Mouse (Mus musculus) Patski (cell line): ENCODE results near the gene Uhrf1bp1. TPM values are rescaled to one million over a fixed set of nuclear protein-coding genes. Genes with fewer than 3 reads are reported as not detected.

Source experiments
- ATAC-seq: fragments of 100-300 bp; one replicate; pipeline ENCODE4 v1.8.0; 2021
- CTCF ChIA-PET: fragments of 350-600 bp; sonication (Branson Sonifier 250); formaldehyde crosslinking; loops from one replicate; lab custom pipeline; 2022; ENCODE audit warnings: inconsistent platforms; lab: Charles Lee
- POLR2A ChIA-PET: fragments of 350-600 bp; sonication (Branson Sonifier 250); formaldehyde crosslinking; loops from one replicate; lab custom pipeline; 2022; ENCODE audit warnings: antibody characterized with exemption, inconsistent platforms; lab: Charles Lee
- DNase-seq: peaks from one replicate; pipeline ENCODE4 v3.0.0-alpha.2; 2011; ENCODE audit warnings: low read depth, low spot score
- H3K27me3 ChIP-seq: fragments of 371-371 bp; one replicate; pipeline ENCODE4 v1.5.1; 2021
- CTCF ChIP-seq: fragments of 100-300 bp; IDR thresholded peaks from one replicate; pipeline ENCODE4 v1.5.1; 2021
- in situ Hi-C: fragments of 300-500 bp; cut with MboI; formaldehyde crosslinking; loops from 3 replicates; pipeline ENCODE4 v1.11.1; 2018; ENCODE audit warnings: low pct_unique_long_range_greater_than_20kb, mixed read lengths
- polyA plus RNA-seq: library from polyadenylated mRNA; unstranded; gene quantifications from one replicate; pipeline ENCODE4 v1.2.3, GENCODE M21; 2021

Uhrf1bp1 gene
- 17.4 TPM for polyA plus RNA-seq

DNA sequence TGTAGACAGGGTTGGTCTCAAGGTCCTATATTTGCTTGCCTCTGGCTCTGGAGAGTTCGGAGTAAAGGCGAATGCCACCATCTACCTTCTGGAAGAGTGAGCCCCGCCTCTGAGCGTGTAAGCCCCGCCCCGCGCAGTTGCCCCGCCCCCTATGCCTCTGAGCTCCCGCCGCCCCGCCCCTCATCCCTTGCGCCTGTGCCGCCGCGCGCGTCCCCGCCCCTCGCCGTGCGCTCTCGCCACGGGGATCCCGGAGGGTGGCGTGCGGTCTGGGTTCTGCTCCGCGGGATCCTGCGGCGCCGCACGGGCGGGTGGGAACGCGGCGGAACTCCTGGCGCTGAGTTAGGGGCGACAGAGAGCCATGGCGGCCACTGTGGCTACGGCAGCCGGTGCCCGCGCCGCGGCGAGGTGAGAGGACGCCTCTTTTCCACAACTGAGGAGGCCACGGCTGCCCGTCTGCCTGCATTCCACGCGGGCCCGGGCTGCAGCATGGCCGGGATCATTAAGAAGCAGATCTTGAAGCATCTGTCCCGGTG lies at the start of gene Uhrf1bp1:
Gene Uhrf1bp1, plus strand, starts transcription at position 177 of the 533 bp plus-strand sequence.
- ATAC-seq = peak; percentile 65
- no peak for TF ChIP-seq CTCF
- ChIA-PET CTCF (no interaction called here), POLR2A (no interaction called here)
- no peak for DNase-seq
- H3K27me3 ChIP-seq = no peaks in the 10 kb centered on the region
- in situ Hi-C loops = no loop called here

DNA sequence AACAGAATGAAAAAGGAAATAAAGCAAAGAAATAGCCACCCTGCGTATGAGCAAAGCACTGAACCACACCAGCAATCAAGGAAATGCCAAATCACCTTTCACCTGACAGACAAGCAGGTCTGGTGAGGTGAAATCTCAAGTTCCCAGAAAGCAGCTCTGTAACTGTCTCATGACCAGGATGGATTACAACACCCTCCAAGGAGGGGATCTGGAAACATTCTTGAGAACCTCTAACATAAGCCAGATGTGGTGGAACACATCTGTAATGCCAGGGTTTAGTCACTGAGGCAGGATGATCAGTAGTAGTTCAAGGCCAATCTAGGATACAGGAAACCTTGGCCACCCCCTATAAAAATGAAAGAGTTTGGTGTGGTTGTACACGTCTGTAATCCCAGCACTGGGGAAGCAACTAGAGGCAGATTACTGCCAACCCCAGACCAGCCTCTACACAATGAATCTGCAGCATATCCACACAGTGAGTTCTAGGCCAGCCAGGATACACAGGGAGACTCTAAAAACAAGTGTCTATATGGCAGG lies 48.6 kb upstream of the Uhrf1bp1 start:
- no peak for ATAC-seq
- in situ Hi-C loops = no loop called here
- no peak for TF ChIP-seq CTCF
- H3K27me3 ChIP-seq = no peaks in the 10 kb centered on the region
- DNase-seq = no peak
- POLR2A ChIA-PET = interaction anchor here (0.5 kb wide), 1 partner anchor 106 kb away, joined by 3 read pairs; no protein-coding TSS in a partner anchor
- CTCF ChIA-PET = no interaction called here

DNA sequence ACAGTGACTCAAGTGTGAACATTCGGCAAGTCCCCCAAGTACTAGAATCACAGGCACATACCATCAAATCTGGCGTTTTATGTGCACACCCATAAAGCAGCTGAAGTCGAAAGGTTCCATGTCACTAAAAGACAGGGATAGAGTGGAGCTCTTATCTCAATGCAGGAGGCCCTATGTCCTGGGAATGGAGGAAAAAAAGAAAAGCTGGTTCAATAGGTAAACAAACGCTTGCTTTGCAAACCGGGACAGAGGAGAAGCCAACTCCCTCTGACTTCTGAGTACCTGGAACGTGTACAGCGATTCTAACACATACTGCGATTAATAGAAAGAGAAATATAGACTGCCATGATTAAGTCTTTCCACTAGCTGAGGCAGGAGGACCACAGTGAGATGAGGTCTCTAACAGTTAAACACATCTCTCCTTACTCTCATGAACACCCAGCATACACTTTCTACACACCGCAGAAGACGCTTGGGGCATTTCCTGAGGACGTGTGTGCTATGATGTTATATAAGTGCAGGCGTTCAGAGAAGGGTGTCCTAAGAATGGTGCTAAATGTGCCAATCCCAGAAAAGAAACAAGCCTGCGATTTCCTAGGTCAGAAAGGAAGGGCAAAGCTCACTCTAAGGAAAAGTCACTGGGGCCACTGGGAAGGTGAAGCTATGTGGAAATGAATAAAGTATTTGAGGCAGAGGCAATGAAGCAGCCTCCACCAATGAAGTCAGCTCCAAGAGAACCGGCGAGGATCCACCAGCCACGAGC lies 45.5 kb upstream of the Uhrf1bp1 start:
- ChIA-PET POLR2A (interaction anchor here (0.5 to 1.6 kb wide), 2 partner anchors 9 to 1354 kb away, joined by 6 read pairs; partner anchors contain the start of gene D17Wsu92e), CTCF (interaction anchor here (1.0 to 1.6 kb wide), 4 partner anchors 9 to 33 kb away, joined by 3 to 7 read pairs (median 3); no protein-coding TSS in a partner anchor)
- DNase-seq (no peak), ATAC-seq (no peak)
- no peaks in the 10 kb centered on the region for H3K27me3 ChIP-seq
- TF ChIP-seq CTCF = no peak
- in situ Hi-C loops = no loop called here

DNA sequence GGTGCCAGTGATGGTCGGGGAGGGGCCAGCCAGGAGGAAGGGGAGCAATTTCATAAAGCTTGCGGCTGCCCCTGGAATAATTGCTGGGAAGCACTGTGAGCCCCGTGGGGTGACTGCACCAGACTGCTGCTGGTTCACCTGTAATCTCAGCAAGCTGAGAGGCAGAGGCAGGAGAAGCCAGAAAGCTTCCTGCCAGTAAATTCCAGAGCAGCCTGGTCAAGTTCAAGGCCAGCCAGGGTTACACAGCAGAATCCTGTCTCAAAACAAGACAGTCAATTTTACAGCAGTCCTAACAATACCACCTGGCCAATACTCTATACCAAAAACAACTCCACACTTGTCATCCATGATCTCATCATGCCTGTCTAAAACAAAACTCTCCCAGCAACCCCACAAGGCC lies 44.3 kb upstream of the Uhrf1bp1 start:
- CTCF ChIA-PET = interaction anchor here (1.6 kb wide), 1 partner anchor 20 kb away, joined by 3 read pairs; no protein-coding TSS in a partner anchor
- POLR2A ChIA-PET = no interaction called here
- in situ Hi-C loops = no loop called here
- H3K27me3 ChIP-seq = no peaks in the 10 kb centered on the region
- no peak for ATAC-seq
- no peak for DNase-seq
- TF ChIP-seq CTCF = no peak

DNA sequence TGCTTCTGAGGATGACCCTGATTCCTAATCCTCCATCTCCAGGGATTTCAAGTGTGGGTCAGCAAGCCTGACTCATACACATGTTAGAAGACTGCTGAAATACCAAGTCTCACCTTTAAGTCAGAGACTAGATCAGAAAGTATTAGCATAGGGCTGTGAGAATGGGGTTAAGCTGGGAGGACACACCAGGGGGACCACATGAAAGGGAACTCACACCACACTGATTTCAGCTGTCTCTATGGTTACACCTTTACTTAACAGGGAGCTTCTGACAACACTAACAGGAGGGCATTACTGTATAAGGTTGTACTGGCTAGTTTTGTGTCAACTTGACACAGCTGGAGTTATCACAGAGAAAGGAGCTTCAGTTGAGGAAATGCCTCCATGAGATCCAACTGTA lies 41.6 kb upstream of the Uhrf1bp1 start:
- POLR2A ChIA-PET = no interaction called here
- H3K27me3 ChIP-seq = no peaks in the 10 kb centered on the region
- in situ Hi-C loops = no loop called here
- DNase-seq (no peak), ATAC-seq (no peak)
- CTCF ChIA-PET = no interaction called here
- TF ChIP-seq CTCF = no peak

DNA sequence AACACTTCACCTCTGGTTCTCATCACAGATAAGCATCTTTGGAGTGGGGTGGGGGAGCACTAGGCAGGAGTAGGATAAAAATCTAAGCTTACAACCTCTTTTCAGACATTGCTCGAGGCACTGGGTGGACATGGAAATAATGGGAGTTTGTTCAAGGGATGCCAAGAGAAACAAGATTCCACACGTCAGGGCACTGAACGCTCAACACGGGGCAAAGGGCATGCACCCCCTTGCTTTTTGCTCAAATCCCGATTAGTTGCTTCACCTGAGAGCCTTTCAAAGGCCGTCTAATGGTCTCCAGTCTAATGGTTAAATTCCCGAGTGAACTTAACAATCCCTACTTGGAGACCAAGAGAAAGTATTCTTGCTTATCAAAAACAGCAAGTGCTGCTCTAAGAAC lies 37.2 kb upstream of the Uhrf1bp1 start:
- ChIA-PET POLR2A (interaction anchor here (1.1 to 1.7 kb wide), 3 partner anchors 8 to 250 kb away, joined by 3 to 6 read pairs (median 4); no protein-coding TSS in a partner anchor), CTCF (interaction anchor here (1.0 to 1.7 kb wide), 4 partner anchors 9 to 50 kb away, joined by 3 to 7 read pairs (median 3); no protein-coding TSS in a partner anchor)
- H3K27me3 ChIP-seq = no peaks in the 10 kb centered on the region
- no peak for TF ChIP-seq CTCF
- ATAC-seq (no peak), DNase-seq (no peak)
- in situ Hi-C loops = no loop called here

DNA sequence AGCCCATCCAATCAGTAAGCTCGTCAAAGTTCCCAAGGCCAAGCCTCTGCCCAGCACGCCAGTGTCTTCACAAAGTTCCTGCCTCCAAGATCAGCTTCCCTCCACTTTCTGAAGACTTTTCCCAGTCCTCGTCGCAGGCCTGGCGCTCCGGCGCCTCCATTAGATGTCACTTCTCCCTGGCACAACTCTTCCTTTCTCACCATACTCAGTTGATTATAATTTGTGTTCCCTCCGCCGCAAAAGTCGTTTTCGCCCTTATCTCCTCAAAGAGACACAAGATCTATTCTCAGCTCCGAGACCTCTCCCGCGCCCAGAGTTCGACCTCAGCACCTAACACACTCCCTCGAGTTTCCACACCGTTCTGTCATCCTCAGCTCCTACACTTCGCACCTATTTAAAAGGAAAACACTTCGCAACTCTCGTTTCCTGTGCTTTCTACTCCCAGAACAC lies 36.7 kb upstream of the Uhrf1bp1 start:
- CTCF ChIA-PET = interaction anchor here (1.0 to 1.7 kb wide), 4 partner anchors 9 to 51 kb away, joined by 3 to 7 read pairs (median 3); no protein-coding TSS in a partner anchor
- DNase-seq (no peak), ATAC-seq (peak; percentile 3)
- no peaks in the 10 kb centered on the region for H3K27me3 ChIP-seq
- POLR2A ChIA-PET = interaction anchor here (0.6 to 1.7 kb wide), 5 partner anchors 9 to 250 kb away, joined by 3 to 6 read pairs (median 4); no protein-coding TSS in a partner anchor
- in situ Hi-C loops = no loop called here
- TF ChIP-seq CTCF = no peak

DNA sequence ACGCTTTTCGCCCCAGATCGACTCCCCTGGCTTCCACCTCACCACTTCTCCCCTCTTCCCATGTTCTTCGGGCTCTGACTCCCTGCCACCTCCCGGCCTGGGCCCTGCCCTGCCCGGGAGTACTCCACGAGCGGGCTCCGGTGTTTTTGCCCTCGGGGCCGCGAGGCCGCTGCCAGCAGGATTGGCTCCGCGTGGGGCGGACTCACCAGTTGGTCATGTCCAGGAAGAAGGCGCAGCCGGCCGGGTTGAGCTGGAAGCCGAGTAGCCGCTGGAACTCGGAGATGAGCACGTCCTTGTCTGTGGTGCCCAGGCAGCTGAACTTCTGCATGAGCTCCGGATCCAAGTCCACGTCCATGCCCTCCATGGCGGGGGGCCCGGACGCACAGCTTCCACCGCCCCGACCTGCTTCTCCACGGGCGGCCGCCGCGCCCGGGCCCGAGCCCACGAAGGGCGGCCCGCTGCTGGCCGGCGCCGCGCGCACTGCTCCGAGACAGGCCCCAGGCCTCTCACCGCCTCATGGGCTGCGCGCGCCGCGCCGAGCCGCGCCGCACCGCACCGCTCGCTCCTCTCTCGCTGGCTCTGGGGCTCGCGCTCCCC lies 36.2 kb upstream of the Uhrf1bp1 start:
- no peaks in the 10 kb centered on the region for H3K27me3 ChIP-seq
- ChIA-PET POLR2A (interaction anchor here (0.6 to 1.7 kb wide), 5 partner anchors 9 to 251 kb away, joined by 3 to 6 read pairs (median 4); no protein-coding TSS in a partner anchor), CTCF (interaction anchor here (1.0 to 1.5 kb wide), 3 partner anchors 10 to 51 kb away, joined by 3 read pairs; no protein-coding TSS in a partner anchor)
- TF ChIP-seq CTCF = no peak
- DNase-seq (no peak), ATAC-seq (peak; percentile 45)
- in situ Hi-C loops = no loop called here

DNA sequence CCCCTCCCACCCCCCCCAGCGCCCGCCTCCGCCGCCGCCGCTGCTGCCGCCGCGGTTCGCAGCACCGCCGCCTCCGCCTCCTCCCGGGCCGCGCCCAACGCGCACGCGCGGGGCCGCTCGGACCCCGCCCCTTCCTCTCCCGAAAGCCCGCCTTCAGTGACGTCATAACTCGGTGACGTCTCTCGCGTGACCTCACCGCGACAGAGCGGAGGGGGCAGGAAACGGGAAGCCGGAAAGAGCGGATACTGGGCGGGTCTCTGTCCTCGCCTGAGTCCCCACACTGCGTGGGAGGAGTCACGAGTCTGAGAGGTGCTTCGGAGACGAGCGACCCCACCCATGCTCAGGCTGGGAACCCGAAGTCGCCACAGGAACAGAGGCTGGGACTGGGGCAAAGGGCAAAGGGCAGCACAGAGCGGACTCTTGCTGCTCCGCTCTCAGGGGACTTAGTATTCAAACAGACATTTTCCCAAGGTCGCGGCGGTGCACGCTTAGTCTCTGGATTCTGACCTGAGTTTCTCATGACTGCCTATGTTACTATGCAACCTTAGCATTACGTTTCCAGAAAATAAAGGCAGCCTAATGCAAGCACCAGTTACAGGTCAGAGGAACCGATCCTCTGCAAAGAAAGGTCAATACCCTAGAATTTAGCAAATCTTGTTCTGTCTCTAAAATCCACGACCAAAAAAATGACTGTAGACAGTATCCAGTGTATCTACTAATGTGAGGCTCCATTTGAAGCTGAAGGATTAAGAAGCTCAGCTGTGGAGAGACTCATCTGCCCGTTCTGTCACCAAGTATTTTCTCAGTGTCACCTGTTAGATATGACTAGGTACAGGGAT lies 35.5 kb upstream of the Uhrf1bp1 start, which contains the start of gene D17Wsu92e:
Gene D17Wsu92e, minus strand, starts transcription at position 81 of the 839 bp plus-strand sequence.
- ChIA-PET CTCF (no interaction called here), POLR2A (interaction anchor here (1.1 to 1.7 kb wide), 2 partner anchors 10 to 43 kb away, joined by 4 to 6 read pairs; no protein-coding TSS in a partner anchor)
- DNase-seq (peak; percentile 92), ATAC-seq (peak; percentile 67)
- TF ChIP-seq CTCF = no peak
- no peaks in the 10 kb centered on the region for H3K27me3 ChIP-seq
- in situ Hi-C loops = no loop called here
